Mouse (Mus musculus) T-helper 17 cell (primary cell): ENCODE measurements around the gene Ddx11.
"Not testable (repeated sequence)": the region's sequence is repeated elsewhere in the genome, so short reads cannot be mapped to it uniquely, and the experiment has no call there.

ENCODE experiments used
- in situ Hi-C, 2 experiments: fragments of 300-600 bp; cut with MboI, MseI; formaldehyde crosslinking; loops; 1 replicate in 1 of 2; 2 replicates in 1 of 2; pipeline ENCODE4 v1.15.1; 2025; ENCODE audit warnings: high pct_unique_total_duplicates in 2 of 2

The Ddx11 gene

GRCm38 (mm10) chr17:66111402-66111959 is 11.8 kb upstream of the Ddx11 start, which contains the start of gene Washc1:
Gene Washc1, plus strand, starts transcription at chr17:66111545.
- in situ Hi-C loops, result loop anchor here in 1 of 2 experiments (5.0 to 25.0 kb wide), 3 partner anchors 254 to 499 kb away; partner anchors contain the start of gene Vapa

GRCm38 (mm10) chr17:66112166-66112565 is 11.2 kb upstream of the Ddx11 start:
- in situ Hi-C loops, result loop anchor here in 1 of 2 experiments (5.0 to 25.0 kb wide), 3 partner anchors 255 to 500 kb away; partner anchors contain the start of gene Vapa

GRCm38 (mm10) chr17:66118991-66119390 is 4.3 kb upstream of the Ddx11 start:
- in situ Hi-C loops, result loop anchor here in 1 of 2 experiments (5.0 to 25.0 kb wide), 2 partner anchors 157 to 507 kb away; partner anchors contain the start of gene Vapa

GRCm38 (mm10) chr17:66120701-66121100 is 2.6 kb upstream of the Ddx11 start:
- in situ Hi-C loops, result loop anchor here in 1 of 2 experiments (25.0 kb wide), 1 partner anchor 508 kb away; the partner anchor contains the start of gene Vapa

- in situ Hi-C loops, result loop anchor here in 1 of 2 experiments (25.0 kb wide), 1 partner anchor 512 kb away; the partner anchor contains the start of gene Vapa
Observed at GRCm38 (mm10) chr17:66123816-66124610, 693 bp downstream of the Ddx11 start.

GRCm38 (mm10) chr17:66125211-66125610 is 1.9 kb downstream of the Ddx11 start:
- in situ Hi-C loops, result no loop called here

GRCm38 (mm10) chr17:66130371-66130770 is 7.1 kb downstream of the Ddx11 start:
- in situ Hi-C loops, result no loop called here

GRCm38 (mm10) chr17:66131212-66131611 is 7.9 kb downstream of the Ddx11 start:
- in situ Hi-C loops, result no loop called here

GRCm38 (mm10) chr17:66152706-66153662 is 29.7 kb downstream of the Ddx11 start:
- in situ Hi-C loops, result loop anchor here in 1 of 2 experiments (5.0 kb wide), 1 partner anchor 54 kb away; no protein-coding TSS in a partner anchor

GRCm38 (mm10) chr17:66153735-66154423 is 30.6 kb downstream of the Ddx11 start:
- in situ Hi-C loops, result loop anchor here in 1 of 2 experiments (5.0 kb wide), 1 partner anchor 53 kb away; no protein-coding TSS in a partner anchor

- in situ Hi-C loops, result loop anchor here (5.0 kb wide), 2 partner anchors 52 to 1408 kb away; no protein-coding TSS in a partner anchor
Observed at GRCm38 (mm10) chr17:66154876-66155275, 31.6 kb downstream of the Ddx11 start.

- in situ Hi-C loops, result loop anchor here in 1 of 2 experiments (5.0 kb wide), 2 partner anchors 49 to 1411 kb away; no protein-coding TSS in a partner anchor
Observed at GRCm38 (mm10) chr17:66158271-66158670, 35.0 kb downstream of the Ddx11 start.

GRCm38 (mm10) chr17:66167141-66167540 is 43.8 kb downstream of the Ddx11 start:
- in situ Hi-C loops, result loop anchor here in 1 of 2 experiments (10.0 kb wide), 1 partner anchor 1378 kb away; no protein-coding TSS in a partner anchor

GRCm38 (mm10) chr17:66170971-66171370 is 47.7 kb downstream of the Ddx11 start:
- in situ Hi-C loops, result not testable (repeated sequence)

GRCm38 (mm10) chr17:66190577-66190976 is 67.3 kb downstream of the Ddx11 start:
- in situ Hi-C loops, result no loop called here

- in situ Hi-C loops, result no loop called here
Observed at GRCm38 (mm10) chr17:66197041-66197440, 73.7 kb downstream of the Ddx11 start.
